Mouse (Mus musculus): Measurements from ENCODE around the gene Etl4.

GRCm38 (mm10) chr2:20206647-20207046 is 297.1 kb downstream of the Etl4 start:
- TF ChIP-seq CTCF (IDR thresholded peaks at IDR 0.05) (no peak), EP300 (IDR thresholded peaks at IDR 0.05) (no peak)

All from lung, postnatal 0 days (tissue).